Mouse (Mus musculus): ENCODE data around the gene Tfip11. TPM values are rescaled to one million over a fixed set of nuclear protein-coding genes. Genes with fewer than 3 reads are reported as not detected.
"Not testable (repeated sequence)": the region's sequence is repeated elsewhere in the genome, so short reads cannot be mapped to it uniquely, and the experiment has no call there.

The Tfip11 gene
- total and polyA plus RNA-seq, 3 experiments, result 19.4 to 54.1 (median 21.7) TPM

- Histone ChIP-seq H3K9me3 (replicated peaks) (no peaks in the 10 kb centered on the region), H3K36me3 (replicated peaks) (peaks cover 100% of the 10 kb centered on the region), H3K4me1 (ENCODE audit: insufficient read depth, low read depth, low read length) (peaks cover 35% of the 10 kb centered on the region), H3K27me3 (ENCODE audit: insufficient read depth, low read length) (no peaks in the 10 kb centered on the region), H3K4me3 (ENCODE audit: low read depth, low read length) (no peak overlapping the region)
- no peak for ATAC-seq (ENCODE audit: extremely low read depth, insufficient number of reproducible peaks, low FRiP score, poor library complexity, severe bottlenecking)
- no peak for DNase-seq (ENCODE audit: low spot score)
- TF ChIP-seq POLR2AphosphoS5 (IDR thresholded peaks at IDR 0.05; ENCODE audit: insufficient replicate concordance, low read depth, low read length) (no peak), GATA2 (IDR thresholded peaks at IDR 0.05; ENCODE audit: borderline replicate concordance, low read depth, low read length) (no peak), TAL1 (conservative IDR thresholded peaks at IDR 0.05; ENCODE audit: low read depth, low read length) (no peak), CTCF (IDR thresholded peaks at IDR 0.05; ENCODE audit: low read depth, low read length) (no peak), GATA1 (IDR thresholded peaks at IDR 0.05; ENCODE audit: borderline replicate concordance, low read length) (no peak)
Measured at GRCm38 (mm10) chr5:112305842-112306241, 20.3 kb upstream of the Tfip11 start.

- no peak overlapping the region for H3K4me3 ChIP-seq (ENCODE audit: low read depth, low read length)
- H3K9me3 ChIP-seq (replicated peaks), result no peaks in the 10 kb centered on the region
- H3K4me1 ChIP-seq (ENCODE audit: insufficient read depth, low read depth, low read length), result peaks cover 5% of the 10 kb centered on the region; the same call in 1 of the 2 replicates
- DNase-seq (ENCODE audit: low spot score) (no peak), ATAC-seq (ENCODE audit: extremely low read depth, insufficient number of reproducible peaks, low FRiP score, poor library complexity, severe bottlenecking) (no peak)
- H3K36me3 ChIP-seq (replicated peaks), result peaks cover 92% of the 10 kb centered on the region
- H3K27me3 ChIP-seq (ENCODE audit: insufficient read depth, low read length), result no peaks in the 10 kb centered on the region
- TF ChIP-seq GATA2 (IDR thresholded peaks at IDR 0.05; ENCODE audit: borderline replicate concordance, low read depth, low read length) (no peak), GATA1 (IDR thresholded peaks at IDR 0.05; ENCODE audit: borderline replicate concordance, low read length) (no peak), TAL1 (conservative IDR thresholded peaks at IDR 0.05; ENCODE audit: low read depth, low read length) (no peak), POLR2AphosphoS5 (IDR thresholded peaks at IDR 0.05; ENCODE audit: insufficient replicate concordance, low read depth, low read length) (no peak), CTCF (IDR thresholded peaks at IDR 0.05; ENCODE audit: low read depth, low read length) (no peak)
Measured at GRCm38 (mm10) chr5:112313222-112313885, 12.8 kb upstream of the Tfip11 start.

GRCm38 (mm10) chr5:112316468-112316867 is 9.7 kb upstream of the Tfip11 start:
- Histone ChIP-seq H3K4me3 (ENCODE audit: low read depth, low read length) (no peak overlapping the region), H3K36me3 (replicated peaks) (peaks cover 61% of the 10 kb centered on the region), H3K9me3 (replicated peaks) (no peaks in the 10 kb centered on the region; the same call in 1 of the 2 replicates), H3K4me1 (ENCODE audit: insufficient read depth, low read depth, low read length) (peaks cover 19% of the 10 kb centered on the region), H3K27me3 (ENCODE audit: insufficient read depth, low read length) (no peaks in the 10 kb centered on the region)
- ATAC-seq (ENCODE audit: extremely low read depth, insufficient number of reproducible peaks, low FRiP score, poor library complexity, severe bottlenecking) (no peak), DNase-seq (ENCODE audit: low spot score) (no peak)
- no peak for TF ChIP-seq CTCF (IDR thresholded peaks at IDR 0.05; ENCODE audit: low read depth, low read length)
- TF ChIP-seq GATA1 (IDR thresholded peaks at IDR 0.05; ENCODE audit: borderline replicate concordance, low read length), result no peak
- no peak for TF ChIP-seq GATA2 (IDR thresholded peaks at IDR 0.05; ENCODE audit: borderline replicate concordance, low read depth, low read length)
- no peak for TF ChIP-seq POLR2AphosphoS5 (IDR thresholded peaks at IDR 0.05; ENCODE audit: insufficient replicate concordance, low read depth, low read length)
- no peak for TF ChIP-seq TAL1 (conservative IDR thresholded peaks at IDR 0.05; ENCODE audit: low read depth, low read length)

GRCm38 (mm10) chr5:112317328-112317727 is 8.8 kb upstream of the Tfip11 start:
- no peak overlapping the region for H3K4me3 ChIP-seq (ENCODE audit: low read depth, low read length)
- DNase-seq (ENCODE audit: low spot score) (no peak), ATAC-seq (ENCODE audit: extremely low read depth, insufficient number of reproducible peaks, low FRiP score, poor library complexity, severe bottlenecking) (no peak)
- peaks cover 22% of the 10 kb centered on the region for H3K4me1 ChIP-seq (ENCODE audit: insufficient read depth, low read depth, low read length)
- no peaks in the 10 kb centered on the region; the same call in 1 of the 2 replicates for H3K9me3 ChIP-seq (replicated peaks)
- TF ChIP-seq CTCF (IDR thresholded peaks at IDR 0.05; ENCODE audit: low read depth, low read length), result no peak
- TF ChIP-seq POLR2AphosphoS5 (IDR thresholded peaks at IDR 0.05; ENCODE audit: insufficient replicate concordance, low read depth, low read length), result no peak
- no peak for TF ChIP-seq GATA1 (IDR thresholded peaks at IDR 0.05; ENCODE audit: borderline replicate concordance, low read length)
- no peak for TF ChIP-seq TAL1 (conservative IDR thresholded peaks at IDR 0.05; ENCODE audit: low read depth, low read length)
- no peak for TF ChIP-seq GATA2 (IDR thresholded peaks at IDR 0.05; ENCODE audit: borderline replicate concordance, low read depth, low read length)
- no peaks in the 10 kb centered on the region for H3K27me3 ChIP-seq (ENCODE audit: insufficient read depth, low read length)
- peaks cover 52% of the 10 kb centered on the region for H3K36me3 ChIP-seq (replicated peaks)

GRCm38 (mm10) chr5:112319343-112319742 is 6.8 kb upstream of the Tfip11 start:
- ATAC-seq (ENCODE audit: extremely low read depth, insufficient number of reproducible peaks, low FRiP score, poor library complexity, severe bottlenecking), result 0 out of 2 replicates have a peak, but pooled peaks have one; percentile 16
- H3K36me3 ChIP-seq (replicated peaks), result peaks cover 32% of the 10 kb centered on the region
- not testable (repeated sequence) for H3K4me3 ChIP-seq (ENCODE audit: low read depth, low read length); H3K9me3 ChIP-seq (replicated peaks); H3K27me3 ChIP-seq (ENCODE audit: insufficient read depth, low read length); DNase-seq (ENCODE audit: low spot score)
- H3K4me1 ChIP-seq (ENCODE audit: insufficient read depth, low read depth, low read length), result peaks cover 28% of the 10 kb centered on the region

GRCm38 (mm10) chr5:112320379-112320778 is 5.8 kb upstream of the Tfip11 start:
- Histone ChIP-seq H3K9me3 (replicated peaks) (no peaks in the 10 kb centered on the region; the same call in 1 of the 2 replicates), H3K36me3 (replicated peaks) (peaks cover 22% of the 10 kb centered on the region), H3K27me3 (ENCODE audit: insufficient read depth, low read length) (no peaks in the 10 kb centered on the region), H3K4me3 (ENCODE audit: low read depth, low read length) (no peak overlapping the region), H3K4me1 (ENCODE audit: insufficient read depth, low read depth, low read length) (peaks cover 38% of the 10 kb centered on the region)
- DNase-seq (ENCODE audit: low spot score) (no peak), ATAC-seq (ENCODE audit: extremely low read depth, insufficient number of reproducible peaks, low FRiP score, poor library complexity, severe bottlenecking) (no peak)
- TF ChIP-seq POLR2AphosphoS5 (IDR thresholded peaks at IDR 0.05; ENCODE audit: insufficient replicate concordance, low read depth, low read length) (no peak), GATA2 (IDR thresholded peaks at IDR 0.05; ENCODE audit: borderline replicate concordance, low read depth, low read length) (no peak)

Measured in G1E (cell line).